Mouse (Mus musculus) hindbrain, postnatal 0 days (tissue): ENCODE results near the gene Nfkbil1. TPM values are rescaled to one million over a fixed set of nuclear protein-coding genes. Genes with fewer than 3 reads are reported as not detected.

ENCODE experiments used
- ATAC-seq: fragments of 200-750 bp; cut with Nextera tagmentation; 2 replicates; pipeline ENCODE4 v1.8.0; 2017; ENCODE audit warnings: mild to moderate bottlenecking, moderate TSS enrichment, moderate library complexity
- DNase-seq: peaks from one replicate; pipeline ENCODE4 v3.0.0-alpha.2; 2015; ENCODE audit warnings: low spot score
- H3K27ac ChIP-seq: fragments of 300-500 bp; sonication (generic); 2 replicates; pipeline ENCODE4 v1.5.1; 2014; ENCODE audit warnings: mild to moderate bottlenecking
- H3K27me3 ChIP-seq: fragments of 300-500 bp; sonication (generic); 2 replicates; pipeline ENCODE4 v1.6.1; 2014; ENCODE audit warnings: low read length, mixed read lengths; ENCODE audit not compliant: insufficient read depth
- H3K36me3 ChIP-seq: fragments of 300-500 bp; sonication (generic); 2 replicates; pipeline ENCODE4 v1.6.1; 2014; ENCODE audit warnings: low read length, mixed read lengths; ENCODE audit not compliant: insufficient read depth
- H3K4me1 ChIP-seq: fragments of 300-500 bp; sonication (generic); 2 replicates; pipeline ENCODE4 v1.6.1; 2014; ENCODE audit warnings: antibody characterized with exemption, low read length, mixed read lengths; ENCODE audit not compliant: insufficient read depth
- H3K4me2 ChIP-seq: fragments of 300-500 bp; sonication (generic); 2 replicates; pipeline ENCODE4 v1.6.1; 2014; ENCODE audit warnings: low read depth, mild to moderate bottlenecking, low read length, moderate library complexity, mixed read lengths
- H3K4me3 ChIP-seq: fragments of 300-500 bp; sonication (generic); 2 replicates; pipeline ENCODE4 v1.5.1; 2014; ENCODE audit warnings: low read length
- H3K9ac ChIP-seq: fragments of 300-500 bp; sonication (generic); replicated peaks from 2 replicates; pipeline ENCODE4 v1.6.1; 2014; ENCODE audit warnings: mild to moderate bottlenecking, low read length, moderate library complexity, mixed read lengths
- H3K9me3 ChIP-seq: fragments of 300-500 bp; sonication (generic); 2 replicates; pipeline ENCODE4 v1.6.1; 2016; ENCODE audit warnings: low read length, mixed read lengths
- CTCF ChIP-seq: IDR thresholded peaks from 2 replicates; pipeline ENCODE4 v1.5.1; 2016; ENCODE audit warnings: antibody characterized with exemption, control low read depth, low read depth
- WGBS: fragments of 180-500 bp; shearing (Covaris S2); extraction: QIAGEN DNeasy Blood & Tissue Kit; methylation state at CpG from one replicate; pipeline ENCODE4 v1.1.7; 2014; 5-methylcytosine and 5-hydroxymethylcytosine counted together
- microRNA-seq, 2 experiments: library from miRNA; unstranded; fragments of <30 nt; microRNA quantifications; one replicate each; pipeline ENCODE4; 2016
- polyA plus RNA-seq: library from polyadenylated mRNA; unstranded; fragments of >200 nt; fragmentation: Nextera tagmentation; extraction: Ambion mirVana; gene quantifications from 2 replicates; pipeline ENCODE4 v1.2.1, GENCODE M21; 2015
- total RNA-seq: library from RNA; depleted of rRNA; stranded (reverse); fragments of >200 nt; gene quantifications from 2 replicates; pipeline ENCODE4 v1.2.3, GENCODE M21; 2014; rRNA removed

Gene Nfkbil1
- total and polyA plus RNA-seq, 2 experiments from 2014 or later: 12.9 to 15.5 TPM

GRCm38 (mm10) chr17:35173329-35173728, 62.3 kb downstream of the Nfkbil1 start:
- no peaks in the 10 kb centered on the region for H3K27me3 ChIP-seq
- no peaks in the 10 kb centered on the region for H3K9me3 ChIP-seq
- DNase-seq (no peak), ATAC-seq (no peak)
- H3K4me2 ChIP-seq: no peak overlapping the region
- H3K4me1 ChIP-seq: no peaks in the 10 kb centered on the region
- WGBS: 81% methylated on average over 3 of the region's 3 CpGs
- H3K4me3 ChIP-seq: no peak overlapping the region
- no peak for TF ChIP-seq CTCF
- H3K36me3 ChIP-seq: no peaks in the 10 kb centered on the region
- no peak overlapping the region for H3K27ac ChIP-seq
- no peak overlapping the region for H3K9ac ChIP-seq

- H3K4me2 ChIP-seq: no peak overlapping the region
- WGBS: 69% methylated on average over 11 of the region's 11 CpGs
- no peak overlapping the region for H3K4me3 ChIP-seq
- DNase-seq: no peak
- no peak for TF ChIP-seq CTCF
- H3K36me3 ChIP-seq: no peaks in the 10 kb centered on the region
- H3K4me1 ChIP-seq: no peaks in the 10 kb centered on the region
- no peaks in the 10 kb centered on the region for H3K27me3 ChIP-seq
- no peak overlapping the region for H3K27ac ChIP-seq
- no peaks in the 10 kb centered on the region for H3K9me3 ChIP-seq
- no peak overlapping the region for H3K9ac ChIP-seq
- no peak for ATAC-seq
Observed at GRCm38 (mm10) chr17:35172445-35173234, 63.0 kb downstream of the Nfkbil1 start.

Small RNAs within 50 kb of the gene (microRNA-seq; reads per million reads assigned to microRNA genes)
- 0 reads per million in 2 experiments for gene Mir6973a
- gene Mir6974: 0 to 0.36 reads per million in 2 experiments
- gene Mir6975: 0.36 to 3.0 reads per million in 2 experiments
- gene Mir8094: 0 to 0.35 reads per million in 2 experiments

Other genes with a start within 250 kb of the Nfkbil1 start
Only the 30 nearest of the 35 such genes appear.
- 1.1 and 6.4 TPM in 2 replicates for gene Msh5, start 189.0 kb downstream of the Nfkbil1 start, total RNA-seq
- 2.2 and 3.1 TPM in 2 replicates for gene Msh5, start 189.0 kb downstream of the Nfkbil1 start, polyA plus RNA-seq
- gene Clic1, start 185.8 kb downstream of the Nfkbil1 start, total RNA-seq: 56.9 and 59.5 TPM in 2 replicates
- 81.9 and 88.5 TPM in 2 replicates for gene Clic1, start 185.8 kb downstream of the Nfkbil1 start, polyA plus RNA-seq
- gene Ddah2, start 176.8 kb downstream of the Nfkbil1 start, total RNA-seq: 216 and 228 TPM in 2 replicates
- gene Ddah2, start 176.8 kb downstream of the Nfkbil1 start, polyA plus RNA-seq: 322 and 331 TPM in 2 replicates
- gene Ly6g6c, start 170.4 kb downstream of the Nfkbil1 start, total RNA-seq: not detected in 2 replicates
- gene Ly6g6c, start 170.4 kb downstream of the Nfkbil1 start, polyA plus RNA-seq: not detected in 2 replicates
- not detected in 2 replicates for gene Mpig6b, start 169.6 kb downstream of the Nfkbil1 start, total RNA-seq
- gene Mpig6b, start 169.6 kb downstream of the Nfkbil1 start, polyA plus RNA-seq: 0.18 TPM in 2 replicates
- not detected in 2 replicates for gene Ly6g6e, start 158.9 kb downstream of the Nfkbil1 start, total RNA-seq
- gene Ly6g6e, start 158.9 kb downstream of the Nfkbil1 start, polyA plus RNA-seq: 0.44 TPM in 1 of 2 replicates, not detected in the other
- gene Ly6g6d, start 157.7 kb downstream of the Nfkbil1 start, total RNA-seq: 0.78 TPM in 1 of 2 replicates, not detected in the other
- gene Ly6g6d, start 157.7 kb downstream of the Nfkbil1 start, polyA plus RNA-seq: 1.3 and 1.9 TPM in 2 replicates
- gene Ly6g6f, start 150.2 kb downstream of the Nfkbil1 start, total RNA-seq: not detected in 2 replicates
- 0.26 TPM in 1 of 2 replicates, not detected in the other for gene Ly6g6f, start 150.2 kb downstream of the Nfkbil1 start, polyA plus RNA-seq
- gene Abhd16a, start 146.5 kb downstream of the Nfkbil1 start, total RNA-seq: 129 and 158 TPM in 2 replicates
- gene Abhd16a, start 146.5 kb downstream of the Nfkbil1 start, polyA plus RNA-seq: 121 TPM in 2 replicates
- not detected in 2 replicates for gene Ly6g5c, start 127.5 kb downstream of the Nfkbil1 start, total RNA-seq
- gene Ly6g5c, start 127.5 kb downstream of the Nfkbil1 start, polyA plus RNA-seq: not detected in 2 replicates
- gene Ly6g5b, start 120.4 kb downstream of the Nfkbil1 start, total RNA-seq: 1.7 and 2.0 TPM in 2 replicates
- gene Ly6g5b, start 120.4 kb downstream of the Nfkbil1 start, polyA plus RNA-seq: 0.76 and 1.2 TPM in 2 replicates
- gene Gpank1, start 114.3 kb downstream of the Nfkbil1 start, total RNA-seq: 13.1 and 14.1 TPM in 2 replicates
- 18.1 and 19.1 TPM in 2 replicates for gene Gpank1, start 114.3 kb downstream of the Nfkbil1 start, polyA plus RNA-seq
- gene Csnk2b, start 113.7 kb downstream of the Nfkbil1 start, total RNA-seq: 257 and 289 TPM in 2 replicates
- gene Csnk2b, start 113.7 kb downstream of the Nfkbil1 start, polyA plus RNA-seq: 332 and 350 TPM in 2 replicates
- gene D17H6S53E, start 109.4 kb downstream of the Nfkbil1 start, total RNA-seq: 14.0 and 29.7 TPM in 2 replicates
- 9.4 and 11.6 TPM in 2 replicates for gene D17H6S53E, start 109.4 kb downstream of the Nfkbil1 start, polyA plus RNA-seq
- gene Apom, start 103.7 kb downstream of the Nfkbil1 start, total RNA-seq: 0.37 TPM in 1 of 2 replicates, not detected in the other
- 0.35 TPM in 1 of 2 replicates, not detected in the other for gene Apom, start 103.7 kb downstream of the Nfkbil1 start, polyA plus RNA-seq
- gene Bag6, start 100.6 kb downstream of the Nfkbil1 start, total RNA-seq: 320 and 368 TPM in 2 replicates
- 50.0 and 55.8 TPM in 2 replicates for gene Bag6, start 100.6 kb downstream of the Nfkbil1 start, polyA plus RNA-seq
- 218 and 223 TPM in 2 replicates for gene Prrc2a, start 70.9 kb downstream of the Nfkbil1 start, total RNA-seq
- 92.6 and 99.2 TPM in 2 replicates for gene Prrc2a, start 70.9 kb downstream of the Nfkbil1 start, polyA plus RNA-seq
- gene Aif1, start 59.7 kb downstream of the Nfkbil1 start, total RNA-seq: 0.21 and 2.4 TPM in 2 replicates
- gene Aif1, start 59.7 kb downstream of the Nfkbil1 start, polyA plus RNA-seq: 9.5 and 10.9 TPM in 2 replicates
- 10.8 and 25.0 TPM in 2 replicates for gene Lst1, start 47.4 kb downstream of the Nfkbil1 start, total RNA-seq
- gene Lst1, start 47.4 kb downstream of the Nfkbil1 start, polyA plus RNA-seq: 8.0 and 8.7 TPM in 2 replicates
- gene Ltb, start 41.4 kb downstream of the Nfkbil1 start, total RNA-seq: 1.6 TPM in 1 of 2 replicates, not detected in the other
- gene Ltb, start 41.4 kb downstream of the Nfkbil1 start, polyA plus RNA-seq: 1.2 and 1.8 TPM in 2 replicates
- 0.18 and 0.52 TPM in 2 replicates for gene Tnf, start 33.8 kb downstream of the Nfkbil1 start, total RNA-seq
- gene Tnf, start 33.8 kb downstream of the Nfkbil1 start, polyA plus RNA-seq: 0.09 TPM in 1 of 2 replicates, not detected in the other
- gene Lta, start 30.4 kb downstream of the Nfkbil1 start, total RNA-seq: 0.47 TPM in 1 of 2 replicates, not detected in the other
- gene Lta, start 30.4 kb downstream of the Nfkbil1 start, polyA plus RNA-seq: 0.85 and 1.3 TPM in 2 replicates
- not detected in 2 replicates for gene Gm16181, start 15.0 kb downstream of the Nfkbil1 start, total RNA-seq
- gene Gm16181, start 15.0 kb downstream of the Nfkbil1 start, polyA plus RNA-seq: 0.40 TPM in 1 of 2 replicates, not detected in the other
- gene Atp6v1g2, start 2.1 kb downstream of the Nfkbil1 start, total RNA-seq: 91.0 and 114 TPM in 2 replicates
- gene Atp6v1g2, start 2.1 kb downstream of the Nfkbil1 start, polyA plus RNA-seq: 180 and 183 TPM in 2 replicates
- gene Ddx39b, start 6.0 kb upstream of the Nfkbil1 start, total RNA-seq: 259 and 266 TPM in 2 replicates
- 326 and 341 TPM in 2 replicates for gene Ddx39b, start 6.0 kb upstream of the Nfkbil1 start, polyA plus RNA-seq
- 74.3 and 83.8 TPM in 2 replicates for gene H2-D1, start 26.9 kb upstream of the Nfkbil1 start, total RNA-seq
- gene H2-D1, start 26.9 kb upstream of the Nfkbil1 start, polyA plus RNA-seq: 141 and 146 TPM in 2 replicates
- gene H2-Q1, start 84.6 kb upstream of the Nfkbil1 start, total RNA-seq: 0.42 and 0.68 TPM in 2 replicates
- gene H2-Q1, start 84.6 kb upstream of the Nfkbil1 start, polyA plus RNA-seq: 1.4 and 1.5 TPM in 2 replicates
- 9.7 and 17.7 TPM in 2 replicates for gene H2-Q2, start 106.5 kb upstream of the Nfkbil1 start, total RNA-seq
- 7.8 and 12.7 TPM in 2 replicates for gene H2-Q2, start 106.5 kb upstream of the Nfkbil1 start, polyA plus RNA-seq
- 3.6 and 5.3 TPM in 2 replicates for gene H2-Q4, start 143.8 kb upstream of the Nfkbil1 start, total RNA-seq
- 1.2 and 1.9 TPM in 2 replicates for gene H2-Q4, start 143.8 kb upstream of the Nfkbil1 start, polyA plus RNA-seq
- gene H2-Q6, start 189.1 kb upstream of the Nfkbil1 start, total RNA-seq: 1.2 TPM in 1 of 2 replicates, not detected in the other
- 0.49 and 0.85 TPM in 2 replicates for gene H2-Q6, start 189.1 kb upstream of the Nfkbil1 start, polyA plus RNA-seq